Mouse (Mus musculus) cerebellum, adult 2 months (tissue): Measurements from ENCODE around the gene Zbtb22.

Source experiments
- CTCF ChIP-seq: fragments of 200-500 bp; IDR thresholded peaks from 2 replicates; pipeline ENCODE4 v1.5.1; 2011; ENCODE audit warnings: low read depth, mild to moderate bottlenecking, control low read depth, low read length, moderate library complexity, borderline replicate concordance; ENCODE audit not compliant: insufficient read depth
- POLR2A ChIP-seq: fragments of 200-500 bp; IDR thresholded peaks from 2 replicates; pipeline ENCODE4 v1.6.1; 2011; ENCODE audit warnings: low read length, control low read depth, borderline replicate concordance; ENCODE audit not compliant: insufficient read depth

GRCm38 (mm10) chr17:33920282-33921097, 4.8 kb downstream of the Zbtb22 start:
- TF ChIP-seq POLR2A (no peak), CTCF (peak; percentile 90)
